Mouse (Mus musculus): ENCODE data around the gene Ilf3.

- TF ChIP-seq CTCF (conservative IDR thresholded peaks at IDR 0.05; ENCODE audit: low read length) = no peak
- TF ChIP-seq NANOG (IDR thresholded peaks at IDR 0.05; ENCODE audit: borderline replicate concordance, low read length) = no peak
- TF ChIP-seq POU5F1 (IDR thresholded peaks at IDR 0.05; ENCODE audit: borderline replicate concordance, low read length) = no peak
Observed at GRCm38 (mm10) chr9:21408624-21409023, 41.0 kb downstream of the Ilf3 start.
